Mouse (Mus musculus) urinary bladder, postnatal 25 days (tissue): ENCODE measurements around the gene Olfr510.
"Not testable (repeated sequence)": the region's sequence is repeated elsewhere in the genome, so short reads cannot be mapped to it uniquely, and the experiment has no call there.

ENCODE experiments used
- DNase-seq: peaks from one replicate; pipeline ENCODE4 v3.0.0; 2022; ENCODE audit warnings: low spot score

Gene Olfr510

GRCm38 (mm10) chr7:108666118-108666517 is at the start of gene Olfr510:
TSS of gene Olfr510 (plus strand) at chr7:108666418.
- no peak for DNase-seq

DNA sequence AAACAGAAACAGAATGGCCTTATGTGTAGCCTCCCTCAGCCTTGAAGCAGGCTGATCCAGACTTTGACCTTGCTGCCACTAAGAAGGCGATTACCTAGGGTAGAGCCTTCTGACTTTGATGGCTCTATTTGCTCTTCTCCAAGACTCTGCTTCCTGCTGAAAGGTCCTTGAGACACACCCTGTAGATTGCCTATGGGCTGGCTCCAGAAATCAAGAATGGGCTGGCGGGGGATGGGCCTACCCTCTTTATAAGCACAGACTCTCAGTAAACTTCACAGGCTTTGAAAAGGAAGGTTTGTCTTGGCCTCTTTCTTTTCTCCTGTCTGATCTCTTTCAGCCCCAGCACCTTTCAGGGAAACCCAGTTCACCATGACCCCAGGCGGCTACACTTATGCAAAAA is 49.4 kb upstream of the Olfr510 start:
- DNase-seq: not testable (repeated sequence)

DNA sequence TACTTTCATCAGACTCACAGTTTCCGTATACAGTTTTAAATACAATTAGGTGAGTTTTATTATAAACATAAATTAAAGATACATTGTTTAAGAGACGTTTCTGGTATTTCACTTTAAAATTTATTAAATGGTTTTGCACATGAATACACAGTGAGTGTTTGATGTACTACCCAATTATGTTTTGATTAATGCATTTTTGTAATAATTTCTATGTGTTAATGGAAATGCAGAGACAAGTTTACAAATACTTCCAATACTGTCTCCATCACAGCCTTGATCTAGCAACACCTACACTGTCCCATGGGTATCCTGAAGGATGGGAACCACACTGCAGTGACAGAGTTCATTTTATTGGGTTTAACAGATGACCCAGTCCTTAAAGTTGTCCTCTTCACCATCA is 44.7 kb upstream of the Olfr510 start, which contains the start of gene Olfr507:
Olfr507 (plus strand) TSS at position 301 of the 400 bp plus-strand sequence.
- no peak for DNase-seq

GRCm38 (mm10) chr7:108629694-108630093 is 36.5 kb upstream of the Olfr510 start, which contains the start of gene Olfr508:
TSS of gene Olfr508 (plus strand) at chr7:108629994.
- DNase-seq: no peak

GRCm38 (mm10) chr7:108651806-108652205 is 14.4 kb upstream of the Olfr510 start, which contains the start of gene Olfr509:
TSS of gene Olfr509 (minus strand) at chr7:108651906.
- no peak for DNase-seq

DNA sequence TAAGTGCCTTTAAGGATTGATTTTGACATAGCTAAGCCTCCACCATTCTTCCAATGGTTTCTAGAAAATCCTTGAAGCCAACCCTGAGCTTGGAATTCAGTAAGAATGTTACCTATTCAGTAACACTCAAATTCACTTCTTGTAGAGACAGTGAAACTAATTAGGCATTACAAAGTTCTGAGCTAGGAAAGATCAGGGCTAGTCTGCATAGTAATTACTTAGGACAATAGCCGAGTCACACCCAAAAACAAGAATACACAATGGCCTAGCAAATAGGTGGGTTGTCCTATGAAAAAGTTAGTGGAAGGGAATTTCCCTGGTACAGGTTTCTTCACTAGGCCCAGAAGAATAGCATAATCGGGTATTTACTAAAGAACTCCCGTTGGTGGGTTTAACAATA is 3.8 kb upstream of the Olfr510 start:
- DNase-seq: no peak

- DNase-seq: no peak
Observed at GRCm38 (mm10) chr7:108671058-108671457, 4.8 kb downstream of the Olfr510 start.

DNA sequence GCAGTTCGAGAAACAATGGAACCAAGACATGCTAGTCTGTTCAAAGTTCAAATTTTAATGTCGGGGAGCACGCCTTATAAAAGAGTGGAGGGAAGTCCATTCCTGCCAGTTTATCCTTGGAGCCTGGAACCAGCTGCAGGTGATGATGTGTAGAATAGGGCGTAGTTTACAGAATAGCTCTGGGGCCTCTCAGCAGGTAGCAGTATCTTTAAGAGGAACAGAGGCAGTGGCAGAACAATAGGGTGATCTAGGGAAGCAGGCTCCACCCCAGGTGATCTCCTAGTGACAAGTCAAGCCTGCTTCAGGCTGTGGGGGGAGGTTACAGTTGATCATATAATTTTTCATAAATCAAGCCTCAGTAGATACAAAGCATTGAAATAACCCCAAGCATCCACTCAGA is 12.7 kb downstream of the Olfr510 start:
- DNase-seq: no peak

DNA sequence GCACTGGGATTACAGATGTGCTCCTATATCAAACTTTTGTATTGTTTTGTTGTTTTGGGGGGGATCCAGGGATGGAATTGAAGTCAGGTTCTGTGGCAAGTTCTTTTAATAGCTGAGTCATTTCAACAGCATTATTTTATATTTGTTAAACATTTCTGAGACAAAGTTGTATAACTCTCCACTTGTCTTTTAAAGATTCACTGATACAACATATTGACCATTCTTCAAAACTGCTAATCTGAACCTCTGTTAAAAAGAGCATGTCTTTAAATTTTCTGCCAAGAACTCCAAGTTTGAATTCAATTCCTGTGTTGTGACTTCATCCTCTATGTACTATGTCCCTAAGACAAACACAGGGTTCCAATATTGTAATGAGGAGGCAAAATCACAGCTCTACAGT is 46.8 kb downstream of the Olfr510 start, which contains the start of gene Olfr512:
Olfr512 (plus strand) TSS at position 301 of the 400 bp plus-strand sequence.
- no peak for DNase-seq
